ENCODE assay signal across 8 mouse cellular contexts in the genomic region with DNA sequence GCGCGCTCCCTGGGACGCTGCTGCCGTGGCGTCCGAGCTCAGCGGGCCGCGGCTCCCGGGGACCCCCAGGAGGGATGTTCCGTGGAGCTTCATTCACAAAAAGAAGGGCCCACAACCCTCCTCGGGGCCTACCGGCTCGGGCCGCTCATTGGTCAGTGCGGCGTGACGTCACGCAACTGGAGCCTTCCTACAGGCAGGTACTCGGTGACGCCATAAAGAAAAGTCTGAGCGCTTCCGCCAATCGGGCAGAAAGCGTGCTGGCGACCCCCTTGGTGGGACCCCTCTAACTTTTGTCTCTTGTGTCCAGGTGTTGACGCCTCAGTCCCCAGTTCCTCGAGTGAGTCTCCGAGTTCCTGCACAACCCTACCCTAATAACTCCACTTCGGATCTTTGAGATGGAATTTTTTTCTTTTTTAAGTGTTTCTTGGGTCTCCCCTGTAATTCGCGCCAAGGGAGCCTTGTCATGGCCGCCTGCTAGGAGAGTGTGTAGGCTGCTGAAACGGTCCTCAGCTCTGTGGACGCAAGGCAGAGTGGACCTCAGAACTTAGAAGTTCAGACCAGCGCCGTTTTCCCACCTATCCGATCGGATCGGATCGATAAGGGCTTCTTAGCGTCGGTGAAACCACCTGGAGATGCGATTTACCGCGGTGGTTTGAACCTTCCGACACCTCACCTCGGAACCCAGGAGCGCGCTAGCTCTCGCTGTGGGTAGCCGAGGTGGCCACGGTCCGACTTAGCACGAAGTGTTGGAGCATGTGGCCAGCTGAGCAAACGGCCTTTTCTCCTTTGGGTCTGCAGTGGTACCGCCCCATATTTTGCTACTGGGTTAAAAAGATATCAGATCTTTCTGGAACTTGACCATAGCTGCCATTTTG. TPM values are rescaled to one million over a fixed set of nuclear protein-coding genes. Genes with fewer than 3 reads are reported as not detected.
DNase-seq lines count a peak whose midpoint lies in the region; ATAC-seq and TF ChIP-seq lines count a peak whose summit lies in the region.

Gene Cdc14b (minus strand): TSS at position 412 of the 875 bp plus-strand sequence.

- no peaks in the 10 kb centered on the region for H3K4me1 ChIP-seq in ES-Bruce4 (ENCODE audit: control insufficient read depth, insufficient read depth, low read length)
- peaks cover 5% of the 10 kb centered on the region; the same call in 1 of the 2 replicates for H3K4me1 ChIP-seq in forebrain, embryonic 12.5 days
- 0 out of 2 replicates have a peak, but pooled peaks cover 6% of the 10 kb centered on the region for H3K4me1 ChIP-seq in neural tube, embryonic 14.5 days (ENCODE audit: control insufficient read depth, insufficient read depth, low read length)

- 0 out of 2 replicates have a peak, but pooled peaks cover 2% of the 10 kb centered on the region for H3K27me3 ChIP-seq in ES-Bruce4 (ENCODE audit: control insufficient read depth, insufficient read depth, low read length, poor library complexity, severe bottlenecking)
- peaks cover 16% of the 10 kb centered on the region for H3K27me3 ChIP-seq in forebrain, embryonic 12.5 days
- peaks cover 9% of the 10 kb centered on the region for H3K27me3 ChIP-seq in neural tube, embryonic 14.5 days (ENCODE audit: control insufficient read depth, insufficient read depth, low read length)

- under 1% methylated on average over 57 of the region's 57 CpGs for WGBS in forebrain, embryonic 12.5 days
- 1% methylated on average over 57 of the region's 57 CpGs for whole genome bisulfite sequencing in neural tube, embryonic 14.5 days

- peak; percentile 99 for ATAC-seq in forebrain, embryonic 12.5 days (ENCODE audit: low FRiP score)
- peak; percentile 97 for ATAC-seq in neural tube, embryonic 14.5 days (ENCODE audit: low read depth)

- no peak for TF ChIP-seq EP300 in ES-Bruce4 (IDR thresholded peaks at IDR 0.05; ENCODE audit: insufficient read depth, low read depth, low read length)

- peak within 1 kb of the TSS; percentile 75 for H3K4me3 ChIP-seq in ES-Bruce4 (ENCODE audit: low read depth, low read length)
- peak within 1 kb of the TSS; percentile 83 for H3K4me3 ChIP-seq in forebrain, embryonic 12.5 days (replicated peaks)
- H3K4me3 ChIP-seq in neural tube, embryonic 14.5 days (ENCODE audit: low read depth, low read length), result peak within 1 kb of the TSS; percentile 78

- TF ChIP-seq POLR2A in ES-Bruce4 (IDR thresholded peaks at IDR 0.05; ENCODE audit: insufficient read depth, low read length), result peak; percentile 55

- no peaks in the 10 kb centered on the region for H3K36me3 ChIP-seq in ES-Bruce4 (ENCODE audit: control insufficient read depth, insufficient read depth, low read length, poor library complexity, severe bottlenecking)
- H3K36me3 ChIP-seq in forebrain, embryonic 12.5 days (replicated peaks), result no peaks in the 10 kb centered on the region
- H3K36me3 ChIP-seq in neural tube, embryonic 14.5 days (ENCODE audit: control insufficient read depth, insufficient read depth, low read length), result no peaks in the 10 kb centered on the region

- TF ChIP-seq CTCF in ES-Bruce4 (IDR thresholded peaks at IDR 0.05; ENCODE audit: low read depth, low read length), result no peak

- peak within 1 kb of the TSS; percentile 21; the same call in 1 of the 2 replicates for H3K27ac ChIP-seq in ES-Bruce4 (ENCODE audit: insufficient read depth, low read length)
- H3K27ac ChIP-seq in forebrain, embryonic 12.5 days, result no peak within 1 kb of the TSS
- no peak within 1 kb of the TSS for H3K27ac ChIP-seq in neural tube, embryonic 14.5 days (ENCODE audit: low read depth, low read length)

- peak within 1 kb of the TSS; percentile 98 for H3K4me2 ChIP-seq in forebrain, embryonic 12.5 days
- H3K4me2 ChIP-seq in neural tube, embryonic 14.5 days (ENCODE audit: low read depth, low read length), result peak within 1 kb of the TSS; percentile 100

- DNase-seq in c-Kit-negative CD71-positive TER-119-positive erythroid progenitor cells, embryonic 14.5 days (ENCODE audit: low read depth, low spot score), result peak; percentile 5
- peak; percentile 38 for DNase-seq in heart, postnatal 25 days (ENCODE audit: low spot score)
- peak; percentile 62 to 75 for DNase-seq in layer of hippocampus, adult 18-20 months (ENCODE audit: low spot score in 2 of 2)
- peak; percentile 78 to 81 for DNase-seq in lung, adult 18-20 months
- peak; percentile 89 for DNase-seq in testis, postnatal 10 days (ENCODE audit: low spot score)

- no peaks in the 10 kb centered on the region for H3K9me3 ChIP-seq in ES-Bruce4 (replicated peaks; ENCODE audit: control insufficient read depth, insufficient read depth, low read length, poor library complexity, severe bottlenecking)
- no peaks in the 10 kb centered on the region for H3K9me3 ChIP-seq in forebrain, embryonic 12.5 days
- H3K9me3 ChIP-seq in neural tube, embryonic 14.5 days (ENCODE audit: control insufficient read depth, low read length), result no peaks in the 10 kb centered on the region

- H3K9ac ChIP-seq in ES-Bruce4 (ENCODE audit: low read depth, poor library complexity, severe bottlenecking), result peak within 1 kb of the TSS; percentile 76
- H3K9ac ChIP-seq in forebrain, embryonic 12.5 days, result peak within 1 kb of the TSS; percentile 70
- H3K9ac ChIP-seq in neural tube, embryonic 14.5 days (replicated peaks; ENCODE audit: low read depth, low read length), result peak within 1 kb of the TSS; percentile 69

- intact Hi-C loops in heart, postnatal 25 days (cut with DNase I), result no loop called here

RNA-seq across cellular contexts. Expression of gene Cdc14b, which starts in this region (rescaled TPM):
- 27.3 and 30.4 TPM in 2 replicates for polyA plus RNA-seq in ES-Bruce4 (2011; ENCODE audit: insufficient read depth, insufficient read length, low read depth, missing spikeins)
- polyA plus RNA-seq in forebrain, embryonic 12.5 days (2016; fragmentation: Nextera tagmentation; extraction: Ambion mirVana), result 8.3 and 11.2 TPM in 2 replicates
- total RNA-seq in heart, postnatal 25 days (2021), result 1 to 10 TPM; 7.0 to 9.0 TPM
- 10 to 100 TPM; 11.2 to 13.1 TPM for total RNA-seq in layer of hippocampus, adult 18-20 months (2021)
- 3.5 and 4.0 TPM in 2 replicates for polyA plus RNA-seq in neural tube, embryonic 14.5 days (2014; fragmentation: Nextera tagmentation; extraction: Ambion mirVana)

Comparison
In these comparisons a context has a peak if more than half of its experiments do, and no peak if none do; other contexts are left out.
1. DNase-seq: peak in every context shown above with its lines; median percentile 89 in testis, postnatal 10 days; 80 in lung, adult 18-20 months; 68 in layer of hippocampus, adult 18-20 months; 38 in heart, postnatal 25 days; 5 in c-Kit-negative CD71-positive TER-119-positive erythroid progenitor cells, embryonic 14.5 days.